Mouse (Mus musculus) thymus, adult 2 months (tissue): ENCODE results near the gene Gm10260. TPM values are rescaled to one million over a fixed set of nuclear protein-coding genes. Genes with fewer than 3 reads are reported as not detected.

Experiments used
- DNase-seq: peaks from one replicate; pipeline ENCODE4 v3.0.0; 2021
- H3K27ac ChIP-seq: fragments of 200-500 bp; 2 replicates; pipeline ENCODE4 v1.5.1; 2012; ENCODE audit warnings: low read length, control low read depth; ENCODE audit not compliant: control insufficient read depth, insufficient read depth
- H3K27me3 ChIP-seq: fragments of 200-500 bp; 2 replicates; pipeline ENCODE4 v1.6.1; 2012; ENCODE audit warnings: mild to moderate bottlenecking, low read length, moderate library complexity, mixed read lengths; ENCODE audit not compliant: control insufficient read depth, insufficient read depth
- H3K36me3 ChIP-seq: fragments of 200-500 bp; 2 replicates; pipeline ENCODE4 v1.6.1; 2012; ENCODE audit warnings: mild to moderate bottlenecking, low read length, moderate library complexity; ENCODE audit not compliant: control insufficient read depth, insufficient read depth
- H3K4me1 ChIP-seq: fragments of 200-500 bp; replicated peaks from 2 replicates; pipeline ENCODE4 v1.6.1; 2012; ENCODE audit warnings: low read length; ENCODE audit not compliant: control insufficient read depth, insufficient read depth
- H3K4me3 ChIP-seq: fragments of 200-500 bp; 2 replicates; pipeline ENCODE4 v1.5.1; 2012; ENCODE audit warnings: mild to moderate bottlenecking, low read length, control low read depth, moderate library complexity; ENCODE audit not compliant: control insufficient read depth, insufficient read depth
- CTCF ChIP-seq: fragments of 200-500 bp; IDR thresholded peaks from 2 replicates; pipeline ENCODE4 v1.5.1; 2012; ENCODE audit warnings: mild to moderate bottlenecking, control low read depth, low read length, moderate library complexity, borderline replicate concordance; ENCODE audit not compliant: control insufficient read depth, poor library complexity, insufficient read depth; ENCODE audit errors: extremely low read depth
- POLR2A ChIP-seq: fragments of 200-500 bp; IDR thresholded peaks from 2 replicates; pipeline ENCODE4 v1.6.1; 2012; ENCODE audit warnings: mild to moderate bottlenecking, low read length, control low read depth, moderate library complexity; ENCODE audit not compliant: control insufficient read depth, poor library complexity, insufficient read depth; ENCODE audit errors: extremely low read depth
- WGBS: fragments of 180-500 bp; shearing (Covaris S2); methylation state at CpG from one replicate; pipeline ENCODE4 v1.1.7; 2018; 5-methylcytosine and 5-hydroxymethylcytosine counted together
- polyA plus RNA-seq: library from polyadenylated mRNA; depleted of rRNA; stranded (reverse); fragments of >200 nt; gene quantifications from 2 replicates; pipeline ENCODE4 v1.2.3, GENCODE M21; 2012

The Gm10260 gene
- polyA plus RNA-seq, 1 experiment: 2.4 TPM

DNA sequence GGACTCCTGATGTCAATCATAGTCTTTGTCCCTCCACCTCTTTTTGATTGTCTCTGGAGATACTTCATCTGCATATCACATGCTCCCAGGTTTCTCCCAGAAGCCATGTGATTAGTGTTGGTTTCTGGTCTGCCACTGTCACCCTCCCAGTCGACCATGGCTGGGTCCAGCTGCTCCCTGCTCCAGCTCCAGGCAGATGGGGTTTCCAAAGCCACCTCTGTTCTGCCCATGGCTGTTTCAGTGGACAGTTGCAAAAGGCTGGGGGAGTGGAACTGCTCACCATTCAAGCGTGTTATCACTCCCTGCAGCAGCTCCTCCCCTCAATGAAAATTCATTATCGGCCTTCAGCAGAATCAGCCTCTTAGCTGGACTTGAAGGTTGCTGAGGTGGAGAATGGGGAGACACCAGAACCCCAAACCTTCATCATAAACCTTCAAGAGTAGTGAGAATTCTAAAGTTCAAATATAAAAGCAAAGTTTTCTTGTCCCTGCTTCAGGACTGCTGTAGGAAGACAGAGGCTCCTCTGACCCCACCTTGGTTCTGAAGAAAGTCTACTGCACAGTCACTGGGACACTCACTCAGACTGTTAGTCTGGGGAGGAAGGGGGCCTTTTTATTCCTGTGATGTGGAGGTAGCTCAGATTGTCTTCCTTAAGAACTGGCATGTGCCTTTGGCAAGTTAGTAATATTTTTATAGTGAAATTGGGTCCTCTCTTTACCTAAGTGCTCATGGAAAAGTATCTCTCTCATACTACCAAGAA is 17.0 kb downstream of the Gm10260 start:
- no peak for DNase-seq
- Histone ChIP-seq H3K27ac (no peak overlapping the region), H3K36me3 (no peaks in the 10 kb centered on the region), H3K4me1 (no peaks in the 10 kb centered on the region), H3K27me3 (no peaks in the 10 kb centered on the region), H3K4me3 (no peak overlapping the region)
- TF ChIP-seq POLR2A (no peak), CTCF (no peak)
- 74% methylated on average over 3 of the region's 3 CpGs for WGBS

DNA sequence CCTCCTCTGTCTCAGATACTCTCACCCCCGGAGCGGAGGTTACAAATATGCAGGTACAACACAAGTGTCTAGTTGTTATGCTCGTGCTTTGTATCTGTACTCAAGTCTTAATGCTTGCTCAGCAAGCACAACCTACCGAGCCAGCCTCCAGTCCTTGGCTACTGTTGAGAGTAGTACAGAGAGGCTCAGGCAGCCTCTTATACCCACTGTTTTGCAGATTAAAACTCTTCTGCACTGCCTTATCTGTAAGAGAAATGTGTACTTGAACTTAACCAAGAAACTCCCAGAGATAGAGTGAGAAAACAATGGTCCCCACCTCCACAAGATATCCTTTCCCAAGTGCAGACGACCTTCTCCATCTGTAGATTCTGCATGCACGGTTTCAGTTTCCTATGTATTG is 24.5 kb downstream of the Gm10260 start:
- 97% methylated on average over 6 of the region's 6 CpGs for WGBS
- TF ChIP-seq POLR2A (no peak), CTCF (no peak)
- H3K27me3 ChIP-seq: no peaks in the 10 kb centered on the region
- no peak overlapping the region for H3K4me3 ChIP-seq
- no peaks in the 10 kb centered on the region for H3K36me3 ChIP-seq
- H3K27ac ChIP-seq: no peak overlapping the region
- H3K4me1 ChIP-seq: no peaks in the 10 kb centered on the region
- DNase-seq: no peak

DNA sequence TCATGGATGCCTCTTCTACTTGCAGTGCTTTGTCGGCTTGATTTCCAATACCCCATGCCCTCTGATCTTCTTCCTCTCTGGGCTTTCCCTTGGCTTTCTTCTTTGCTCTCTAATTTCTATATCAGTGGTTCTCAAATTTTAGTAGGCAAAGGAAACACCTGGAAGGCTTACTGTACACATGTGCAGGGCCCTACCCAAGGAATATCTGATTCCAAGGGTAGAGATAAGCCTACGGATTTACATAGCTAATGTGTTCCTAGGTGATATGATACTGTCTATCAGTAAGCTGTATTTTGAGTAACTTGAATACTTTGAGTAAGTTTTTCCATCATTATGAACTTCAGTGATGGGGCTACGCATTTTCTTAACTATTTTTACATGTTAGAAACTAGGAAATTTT is 25.7 kb downstream of the Gm10260 start:
- WGBS: 92% methylated on average over 3 of the region's 3 CpGs
- no peaks in the 10 kb centered on the region for H3K4me1 ChIP-seq
- TF ChIP-seq CTCF: no peak
- TF ChIP-seq POLR2A: no peak
- H3K36me3 ChIP-seq: no peaks in the 10 kb centered on the region
- DNase-seq: no peak
- no peak overlapping the region for H3K27ac ChIP-seq
- H3K4me3 ChIP-seq: no peak overlapping the region
- H3K27me3 ChIP-seq: no peaks in the 10 kb centered on the region

- no peak for DNase-seq
- 93% methylated on average over 11 of the region's 11 CpGs for WGBS
These were observed 35.1 kb downstream of the Gm10260 start for GRCm38 (mm10) chr13:97725160-97725825.

GRCm38 (mm10) chr13:97724551-97724950 is 35.9 kb downstream of the Gm10260 start:
- TF ChIP-seq POLR2A (no peak), CTCF (no peak)
- no peaks in the 10 kb centered on the region for H3K36me3 ChIP-seq
- DNase-seq: no peak
- no peaks in the 10 kb centered on the region for H3K4me1 ChIP-seq
- WGBS: 98% methylated on average over 6 of the region's 6 CpGs
- H3K27me3 ChIP-seq: no peaks in the 10 kb centered on the region
- no peak overlapping the region for H3K4me3 ChIP-seq
- H3K27ac ChIP-seq: no peak overlapping the region

More at GRCm38 (mm10) chr13:97725160-97725825, 35.1 kb downstream of the Gm10260 start:
- H3K27ac ChIP-seq: no peak overlapping the region
- TF ChIP-seq POLR2A (no peak), CTCF (no peak)
- H3K27me3 ChIP-seq: no peaks in the 10 kb centered on the region
- H3K36me3 ChIP-seq: no peaks in the 10 kb centered on the region
- H3K4me1 ChIP-seq: no peaks in the 10 kb centered on the region
- no peak overlapping the region for H3K4me3 ChIP-seq

DNA sequence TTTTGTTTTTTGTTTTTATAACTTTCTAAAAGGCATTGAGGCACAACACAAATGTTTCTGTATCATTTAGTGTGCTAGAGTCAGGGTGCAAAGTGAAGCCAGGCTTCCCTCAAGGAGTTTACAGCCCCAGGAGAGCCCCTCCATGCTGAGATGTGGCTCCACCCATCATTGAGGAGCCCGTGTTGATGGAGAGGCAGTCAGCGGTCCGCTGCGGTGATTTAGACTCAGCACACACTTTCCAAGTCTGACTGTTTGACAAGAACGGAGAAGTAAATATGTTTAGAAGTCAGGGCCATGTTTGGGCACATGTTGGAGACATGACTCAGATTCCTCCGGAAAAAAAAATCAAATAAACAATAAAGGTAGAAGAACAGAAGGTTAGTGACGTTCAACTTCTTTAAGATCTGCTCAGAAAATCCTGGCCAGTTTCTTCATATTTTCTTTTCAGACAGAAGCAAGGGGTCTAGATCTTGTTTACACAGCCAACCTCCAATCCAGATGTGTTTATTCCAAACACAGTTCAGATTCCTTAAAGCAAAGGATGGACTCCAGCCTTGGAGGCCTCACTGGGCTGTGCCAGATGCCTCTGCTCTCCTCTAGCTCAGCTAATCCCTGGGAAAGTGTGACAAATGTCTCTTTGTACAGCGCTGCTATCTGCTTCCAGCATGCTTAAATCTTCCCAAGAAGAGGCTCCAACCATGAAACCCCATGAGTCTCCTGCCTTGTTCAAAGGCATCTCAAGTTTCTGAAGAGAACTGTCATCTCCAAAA is 47.7 kb downstream of the Gm10260 start:
- H3K27ac ChIP-seq: no peak overlapping the region
- TF ChIP-seq POLR2A: no peak
- no peak for TF ChIP-seq CTCF

More for the DNA sequence above, 47.7 kb downstream of the Gm10260 start:
- Histone ChIP-seq H3K4me3 (no peak overlapping the region), H3K27me3 (no peaks in the 10 kb centered on the region), H3K36me3 (no peaks in the 10 kb centered on the region), H3K4me1 (no peaks in the 10 kb centered on the region)
- no peak for DNase-seq
- WGBS: 89% methylated on average over 8 of the region's 8 CpGs
